Mouse (Mus musculus): ENCODE measurements around the gene Dmbx1.

Dmbx1 gene

GRCm38 (mm10) chr4:115941242-115941820 is 1.6 kb upstream of the Dmbx1 start:
- DNase-seq (ENCODE audit: extremely low spot score, low read depth, low spot score) = no peak

- DNase-seq (ENCODE audit: extremely low spot score, low read depth, low spot score) = no peak
These were observed 955 bp upstream of the Dmbx1 start for GRCm38 (mm10) chr4:115940681-115941080.

- no peak for DNase-seq (ENCODE audit: extremely low spot score, low read depth, low spot score)
These were observed 1.2 kb downstream of the Dmbx1 start for GRCm38 (mm10) chr4:115938276-115939160.

- no peak for DNase-seq (ENCODE audit: extremely low spot score, low read depth, low spot score)
These were observed 2.4 kb downstream of the Dmbx1 start for GRCm38 (mm10) chr4:115937061-115937976.

GRCm38 (mm10) chr4:115936646-115937045 is 3.1 kb downstream of the Dmbx1 start:
- no peak for DNase-seq (ENCODE audit: extremely low spot score, low read depth, low spot score)

- DNase-seq (ENCODE audit: extremely low spot score, low read depth, low spot score) = no peak
These were observed 3.7 kb downstream of the Dmbx1 start for GRCm38 (mm10) chr4:115935835-115936581.

- no peak for DNase-seq (ENCODE audit: extremely low spot score, low read depth, low spot score)
These were observed 8.1 kb downstream of the Dmbx1 start for GRCm38 (mm10) chr4:115931556-115932088.

- DNase-seq (ENCODE audit: extremely low spot score, low read depth, low spot score) = no peak
These were observed 12.1 kb downstream of the Dmbx1 start for GRCm38 (mm10) chr4:115927637-115928036.

- DNase-seq (ENCODE audit: extremely low spot score, low read depth, low spot score) = no peak
These were observed 16.4 kb downstream of the Dmbx1 start for GRCm38 (mm10) chr4:115923262-115923880.

- no peak for DNase-seq (ENCODE audit: extremely low spot score, low read depth, low spot score)
These were observed 17.0 kb downstream of the Dmbx1 start for GRCm38 (mm10) chr4:115922688-115923087.

- DNase-seq (ENCODE audit: extremely low spot score, low read depth, low spot score) = no peak
These were observed 19.8 kb downstream of the Dmbx1 start for GRCm38 (mm10) chr4:115919911-115920310.

- DNase-seq (ENCODE audit: extremely low spot score, low read depth, low spot score) = no peak
These were observed 28.1 kb downstream of the Dmbx1 start for GRCm38 (mm10) chr4:115911586-115911985.

GRCm38 (mm10) chr4:115908641-115909040 is 31.1 kb downstream of the Dmbx1 start:
- no peak for DNase-seq (ENCODE audit: extremely low spot score, low read depth, low spot score)

- no peak for DNase-seq (ENCODE audit: extremely low spot score, low read depth, low spot score)
These were observed 31.7 kb downstream of the Dmbx1 start for GRCm38 (mm10) chr4:115907994-115908393.

- no peak for DNase-seq (ENCODE audit: extremely low spot score, low read depth, low spot score)
These were observed 32.9 kb downstream of the Dmbx1 start for GRCm38 (mm10) chr4:115906791-115907190.

- DNase-seq (ENCODE audit: extremely low spot score, low read depth, low spot score) = no peak
These were observed 34.0 kb downstream of the Dmbx1 start for GRCm38 (mm10) chr4:115905701-115906100.

- no peak for DNase-seq (ENCODE audit: extremely low spot score, low read depth, low spot score)
These were observed 35.4 kb downstream of the Dmbx1 start for GRCm38 (mm10) chr4:115904375-115904774.

- DNase-seq (ENCODE audit: extremely low spot score, low read depth, low spot score) = peak; percentile 66
These were observed 36.9 kb downstream of the Dmbx1 start for GRCm38 (mm10) chr4:115902816-115903215.

- no peak for DNase-seq (ENCODE audit: extremely low spot score, low read depth, low spot score)
These were observed 41.7 kb downstream of the Dmbx1 start for GRCm38 (mm10) chr4:115897901-115898631.
